Mouse (Mus musculus) adrenal gland, postnatal 0 days (tissue): ENCODE measurements around the gene Siah3. TPM values are rescaled to one million over a fixed set of nuclear protein-coding genes. Genes with fewer than 3 reads are reported as not detected.

Source experiments
- polyA plus RNA-seq: library from polyadenylated mRNA; unstranded; fragments of >200 nt; fragmentation: Nextera tagmentation; extraction: Ambion mirVana; gene quantifications from 2 replicates; pipeline ENCODE4 v1.2.1, GENCODE M21; 2015

Gene Siah3
- polyA plus RNA-seq, result 0.13 and 0.15 TPM in 2 replicates

GRCm38 (mm10) chr14:75455743-75456421 lies at the start of gene Siah3:
Siah3 (plus strand) TSS chr14:75455982.

Other genes with a start within 250 kb of the Siah3 start
- gene Cpb2, start 213.7 kb upstream of the Siah3 start, polyA plus RNA-seq, result 9.9 and 12.2 TPM in 2 replicates
- 16.7 and 20.6 TPM in 2 replicates for gene Zc3h13, start 171.6 kb upstream of the Siah3 start, polyA plus RNA-seq
- not detected in 2 replicates for gene Spert, start 137.1 kb downstream of the Siah3 start, polyA plus RNA-seq
- not detected in 2 replicates for gene Erich6b, start 186.3 kb downstream of the Siah3 start, polyA plus RNA-seq